Mouse (Mus musculus) liver (tissue): ENCODE measurements around the gene Phf10.
"Not testable (repeated sequence)": the region's sequence is repeated elsewhere in the genome, so short reads cannot be mapped to it uniquely, and the experiment has no call there.

Experiments
- DNase-seq: peaks from one replicate; pipeline ENCODE4 v3.0.0-alpha.2; 2020; ENCODE audit warnings: mixed read lengths

Phf10 gene

GRCm38 (mm10) chr17:14960951-14961556 is at the start of gene Phf10:
TSS of gene Phf10 (minus strand) at chr17:14961273.
- peak; percentile 64 for DNase-seq

- not testable (repeated sequence) for DNase-seq
Measured at GRCm38 (mm10) chr17:15009706-15010413, 48.8 kb upstream of the Phf10 start, which contains the start of gene Gm3435. TSS of gene Gm3435 (plus strand) at chr17:15010176.

GRCm38 (mm10) chr17:15009088-15009487 is 48.0 kb upstream of the Phf10 start:
- DNase-seq = not testable (repeated sequence)

GRCm38 (mm10) chr17:15000047-15000446 is 39.0 kb upstream of the Phf10 start:
- DNase-seq = not testable (repeated sequence)

- not testable (repeated sequence) for DNase-seq
Measured at GRCm38 (mm10) chr17:14994140-14994539, 33.1 kb upstream of the Phf10 start.

GRCm38 (mm10) chr17:14993139-14993832 is 32.2 kb upstream of the Phf10 start:
- not testable (repeated sequence) for DNase-seq

- DNase-seq = not testable (repeated sequence)
Measured at GRCm38 (mm10) chr17:14992522-14993138, 31.6 kb upstream of the Phf10 start.

GRCm38 (mm10) chr17:14990116-14990702 is 29.1 kb upstream of the Phf10 start:
- DNase-seq = not testable (repeated sequence)

GRCm38 (mm10) chr17:14978362-14979038 is 17.4 kb upstream of the Phf10 start, which contains the start of the genes 9030025P20Rik and Gm3417:
TSS of gene 9030025P20Rik (plus strand) at chr17:14978468.
TSS of gene Gm3417 (minus strand) at chr17:14978790.
- not testable (repeated sequence) for DNase-seq

GRCm38 (mm10) chr17:14977718-14978361 is 16.8 kb upstream of the Phf10 start:
- DNase-seq = not testable (repeated sequence)

GRCm38 (mm10) chr17:14968373-14968913 is 7.4 kb upstream of the Phf10 start:
- not testable (repeated sequence) for DNase-seq

- not testable (repeated sequence) for DNase-seq
Measured at GRCm38 (mm10) chr17:14961557-14962154, 583 bp upstream of the Phf10 start.

GRCm38 (mm10) chr17:14960520-14960919 is 553 bp downstream of the Phf10 start:
- DNase-seq = peak; percentile 48

- peak; percentile 59 for DNase-seq
Measured at GRCm38 (mm10) chr17:14959979-14960378, 1.1 kb downstream of the Phf10 start.

GRCm38 (mm10) chr17:14958686-14959327 is 2.3 kb downstream of the Phf10 start:
- DNase-seq = peak; percentile 23

GRCm38 (mm10) chr17:14953452-14953851 is 7.6 kb downstream of the Phf10 start:
- peak; percentile 34 for DNase-seq

- DNase-seq = no peak
Measured at GRCm38 (mm10) chr17:14949161-14949827, 11.8 kb downstream of the Phf10 start.

- no peak for DNase-seq
Measured at GRCm38 (mm10) chr17:14944551-14944950, 16.5 kb downstream of the Phf10 start.

- no peak for DNase-seq
Measured at GRCm38 (mm10) chr17:14943729-14944059, 17.4 kb downstream of the Phf10 start.
